In genomic region chr7:97977463-97977862, GRCm38 (mm10) we compare ENCODE assay signal across 9 mouse cellular contexts. TPM values are rescaled to one million over a fixed set of nuclear protein-coding genes. Genes with fewer than 3 reads are reported as not detected.
DNase-seq lines count a peak whose midpoint lies in the region; ATAC-seq and TF ChIP-seq lines count a peak whose summit lies in the region.
"Had no signal": no experiment of that assay in that cellular context is flagged by ENCODE, and none has a peak within 500 bp of the region (broad histone marks: within the 10 kb centered on the region; RNA-seq: fewer than 3 reads in every experiment).

No protein-coding gene starts in this region.

- no peak overlapping the region for H3K27ac ChIP-seq in lung, embryonic 14.5 days (ENCODE audit: low read depth)
- H3K27ac ChIP-seq: liver, embryonic 13.5 days had no signal

- 27% methylated on average over 1 of the region's 1 CpGs for whole genome bisulfite sequencing in large intestine, adult 2 months
- 15% methylated on average over 1 of the region's 1 CpGs for WGBS in lung, embryonic 14.5 days

- peak; percentile 73 for ATAC-seq in granulocyte monocyte progenitor cell, adult 5-6 weeks (replicated peaks; ENCODE audit: poor library complexity, severe bottlenecking)
- peak; percentile 81 for ATAC-seq in lung, embryonic 14.5 days (ENCODE audit: insufficient read depth)
- no peak for ATAC-seq in erythroblast, adult 5-6 weeks (replicated peaks; ENCODE audit: low FRiP score, poor library complexity, severe bottlenecking)

- DNase-seq in CD8-positive naive resting alpha-beta T cell, adult 2 months (ENCODE audit: low read depth in 2 of 2, low spot score in 2 of 2): peak; percentile 18 to 19
- DNase-seq in adipocyte (ENCODE audit: low spot score): peak; percentile 69
- DNase-seq in embryo, embryonic 11 days: peak; percentile 66
- peak; percentile 4 for DNase-seq in large intestine, adult 2 months (ENCODE audit: low read depth, low spot score)
- DNase-seq in lung, embryonic 14.5 days: peak; percentile 81
- DNase-seq in retina, adult 2 months (ENCODE audit: low read depth, low spot score): peak; percentile 25
- DNase-seq: liver, embryonic 13.5 days had no signal

- H3K9me3 ChIP-seq in lung, embryonic 14.5 days (ENCODE audit: low read depth, low read length): no peaks in the 10 kb centered on the region
- H3K9me3 ChIP-seq: liver, embryonic 13.5 days had no signal

- no peak overlapping the region for H3K4me2 ChIP-seq in lung, embryonic 14.5 days
- H3K4me2 ChIP-seq: liver, embryonic 13.5 days had no signal

- H3K36me3 ChIP-seq in lung, embryonic 14.5 days (ENCODE audit: insufficient read depth): no peaks in the 10 kb centered on the region
- H3K36me3 ChIP-seq: liver, embryonic 13.5 days had no signal

- no peaks in the 10 kb centered on the region for H3K27me3 ChIP-seq in lung, embryonic 14.5 days (ENCODE audit: insufficient read depth, low read length)
- H3K27me3 ChIP-seq: liver, embryonic 13.5 days had no signal

- no peak overlapping the region for H3K9ac ChIP-seq in lung, embryonic 14.5 days
- H3K9ac ChIP-seq: liver, embryonic 13.5 days had no signal

- H3K4me3 ChIP-seq in lung, embryonic 14.5 days (ENCODE audit: low read depth, low read length): no peak overlapping the region
- H3K4me3 ChIP-seq: liver, embryonic 13.5 days had no signal

- peak; percentile 88 for TF ChIP-seq CTCF in lung, embryonic 14.5 days (IDR thresholded peaks at IDR 0.05; ENCODE audit: low read depth)

- H3K4me1 ChIP-seq in lung, embryonic 14.5 days (ENCODE audit: insufficient read depth): no peaks in the 10 kb centered on the region
- H3K4me1 ChIP-seq: liver, embryonic 13.5 days had no signal

RNA-seq across cellular contexts. Expression of gene Gdpd4, which starts 57.7 kb away (rescaled TPM):
- not detected in 2 replicates for total RNA-seq in granulocyte monocyte progenitor cell, adult 5-6 weeks (2014; fragmentation: Nextera tagmentation)
- not detected in 2 replicates for total RNA-seq in granulocyte monocyte progenitor cell, adult 5-6 weeks (2017)
- not detected in 2 replicates for polyA plus RNA-seq in large intestine, adult 2 months (2012; rRNA removed)
- not detected in 2 replicates for polyA plus RNA-seq in lung, embryonic 14.5 days (2014; fragmentation: Nextera tagmentation; extraction: Ambion mirVana)
- not detected in 2 replicates for total RNA-seq in erythroblast, adult 5-6 weeks (2015; ENCODE audit: low replicate concordance)
- total RNA-seq in erythroblast, adult 5-6 weeks (2017; ENCODE audit: low replicate concordance): not detected in 2 replicates
- polyA plus RNA-seq: liver, embryonic 13.5 days had no signal

Comparison
In these comparisons a context has a peak if more than half of its experiments do, and no peak if none do; other contexts are left out.
1. DNase-seq: peak in every context shown above with its lines; median percentile 81 in lung, embryonic 14.5 days; 69 in adipocyte; 66 in embryo, embryonic 11 days; 25 in retina, adult 2 months; 18 in CD8-positive naive resting alpha-beta T cell, adult 2 months; 4 in large intestine, adult 2 months.